Mouse (Mus musculus) kidney, postnatal 0 days (tissue): ENCODE data around the gene Ccnd3. TPM values are rescaled to one million over a fixed set of nuclear protein-coding genes. Genes with fewer than 3 reads are reported as not detected.

ENCODE experiments used
- ATAC-seq: fragments of 200-750 bp; cut with Nextera tagmentation; replicated peaks from 2 replicates; pipeline ENCODE4 v1.8.0; 2017; ENCODE audit warnings: low read depth, moderate number of reproducible peaks, moderate TSS enrichment, moderate library complexity; ENCODE audit not compliant: low FRiP score
- DNase-seq: peaks from one replicate; pipeline ENCODE4 v3.0.0-alpha.2; 2016; ENCODE audit warnings: low spot score
- H3K27ac ChIP-seq: fragments of 300-500 bp; sonication (generic); 2 replicates; pipeline ENCODE4 v1.5.1; 2014; ENCODE audit warnings: mild to moderate bottlenecking
- H3K27me3 ChIP-seq: fragments of 300-500 bp; sonication (generic); 2 replicates; pipeline ENCODE4 v1.6.1; 2014; ENCODE audit warnings: low read length, mixed read lengths; ENCODE audit not compliant: insufficient read depth
- H3K36me3 ChIP-seq: fragments of 300-500 bp; sonication (generic); 2 replicates; pipeline ENCODE4 v1.6.1; 2014; ENCODE audit warnings: low read length, mixed read lengths; ENCODE audit not compliant: insufficient read depth
- H3K4me1 ChIP-seq: fragments of 300-500 bp; sonication (generic); replicated peaks from 2 replicates; pipeline ENCODE4 v1.6.1; 2014; ENCODE audit warnings: antibody characterized with exemption, low read length, mixed read lengths; ENCODE audit not compliant: insufficient read depth
- H3K4me2 ChIP-seq: fragments of 300-500 bp; sonication (generic); 2 replicates; pipeline ENCODE4 v1.6.1; 2014; ENCODE audit warnings: mild to moderate bottlenecking, low read length, moderate library complexity, mixed read lengths
- H3K4me3 ChIP-seq: fragments of 300-500 bp; sonication (generic); replicated peaks from 2 replicates; pipeline ENCODE4 v1.5.1; 2014; ENCODE audit warnings: low read depth, low read length
- H3K9ac ChIP-seq: fragments of 300-500 bp; sonication (generic); 2 replicates; pipeline ENCODE4 v1.6.1; 2014; ENCODE audit warnings: low read depth, low read length
- H3K9me3 ChIP-seq: fragments of 300-500 bp; sonication (generic); replicated peaks from 2 replicates; pipeline ENCODE4 v1.6.1; 2016; ENCODE audit warnings: low read length, inconsistent platforms, mixed read lengths
- CTCF ChIP-seq: IDR thresholded peaks from 2 replicates; pipeline ENCODE4 v1.5.1; 2016; ENCODE audit warnings: antibody characterized with exemption, low read depth, mild to moderate bottlenecking, moderate library complexity
- WGBS: fragments of 180-500 bp; shearing (Covaris S2); extraction: QIAGEN DNeasy Blood & Tissue Kit; methylation state at CpG from one replicate; pipeline ENCODE4 v1.1.7; 2014; 5-methylcytosine and 5-hydroxymethylcytosine counted together
- polyA plus RNA-seq: library from polyadenylated mRNA; unstranded; fragments of >200 nt; fragmentation: Nextera tagmentation; extraction: Ambion mirVana; gene quantifications from 2 replicates; pipeline ENCODE4 v1.2.1, GENCODE M21; 2015

The Ccnd3 gene
- polyA plus RNA-seq, 1 experiment from 2014 or later: 202 TPM

DNA sequence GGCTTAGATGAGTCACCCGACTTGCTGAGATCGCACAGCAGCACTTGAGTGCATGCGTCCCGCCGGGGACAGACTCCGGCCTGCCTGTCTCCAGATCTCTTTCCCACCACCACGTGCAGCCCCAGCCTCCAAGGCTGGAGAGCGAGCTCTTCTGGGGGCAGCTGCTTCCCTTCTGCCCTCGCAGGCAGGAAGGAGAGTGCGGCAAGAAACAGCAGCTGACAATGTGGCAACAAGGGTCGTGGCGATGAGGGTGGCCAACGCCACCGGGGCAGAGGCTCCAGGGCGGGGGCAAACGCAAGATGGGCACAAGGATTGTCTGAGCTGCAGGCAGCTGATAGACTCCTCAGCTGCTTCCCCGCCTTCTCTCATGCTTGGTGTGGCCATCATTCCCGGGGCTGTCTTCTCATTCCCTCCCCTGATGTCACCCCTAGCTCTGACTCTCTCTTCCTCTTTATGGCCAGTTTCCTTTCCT, 18.4 kb downstream of the Ccnd3 start:
- TF ChIP-seq CTCF: no peak
- ATAC-seq (no peak), DNase-seq (peak; percentile 42)
- Histone ChIP-seq H3K36me3 (no peaks in the 10 kb centered on the region), H3K9ac (no peak overlapping the region), H3K27ac (peak overlapping the region; percentile 90), H3K4me1 (peaks cover 34% of the 10 kb centered on the region), H3K9me3 (no peaks in the 10 kb centered on the region), H3K27me3 (no peaks in the 10 kb centered on the region), H3K4me2 (no peak overlapping the region), H3K4me3 (no peak overlapping the region)
- WGBS: 57% methylated on average over 18 of the region's 18 CpGs

DNA sequence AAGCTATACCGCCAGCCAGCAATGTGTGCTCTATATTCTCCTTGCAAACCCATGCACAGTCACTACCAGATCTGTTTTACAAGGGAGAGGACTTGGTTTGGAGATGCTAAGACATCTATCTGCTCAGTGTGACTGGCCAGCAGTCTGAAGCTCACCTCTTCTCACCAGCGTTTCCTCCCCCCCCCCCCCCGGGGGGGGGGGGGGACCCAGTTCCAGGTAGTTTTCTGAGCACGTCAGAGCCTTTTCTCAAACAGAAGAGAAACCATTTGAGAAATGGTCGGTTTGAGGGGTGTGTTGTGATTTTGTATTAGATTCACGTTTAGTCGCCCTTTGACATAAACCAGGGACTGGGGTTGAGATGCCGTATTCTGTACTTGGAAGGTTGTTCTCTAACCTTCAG, 19.2 kb downstream of the Ccnd3 start:
- DNase-seq (no peak), ATAC-seq (no peak)
- H3K4me1 ChIP-seq: peaks cover 32% of the 10 kb centered on the region
- no peak overlapping the region for H3K9ac ChIP-seq
- TF ChIP-seq CTCF: no peak
- no peak overlapping the region for H3K4me3 ChIP-seq
- no peak overlapping the region for H3K4me2 ChIP-seq
- no peaks in the 10 kb centered on the region for H3K9me3 ChIP-seq
- WGBS: 78% methylated on average over 8 of the region's 8 CpGs
- no peaks in the 10 kb centered on the region for H3K27me3 ChIP-seq
- no peak overlapping the region for H3K27ac ChIP-seq
- H3K36me3 ChIP-seq: no peaks in the 10 kb centered on the region

DNA sequence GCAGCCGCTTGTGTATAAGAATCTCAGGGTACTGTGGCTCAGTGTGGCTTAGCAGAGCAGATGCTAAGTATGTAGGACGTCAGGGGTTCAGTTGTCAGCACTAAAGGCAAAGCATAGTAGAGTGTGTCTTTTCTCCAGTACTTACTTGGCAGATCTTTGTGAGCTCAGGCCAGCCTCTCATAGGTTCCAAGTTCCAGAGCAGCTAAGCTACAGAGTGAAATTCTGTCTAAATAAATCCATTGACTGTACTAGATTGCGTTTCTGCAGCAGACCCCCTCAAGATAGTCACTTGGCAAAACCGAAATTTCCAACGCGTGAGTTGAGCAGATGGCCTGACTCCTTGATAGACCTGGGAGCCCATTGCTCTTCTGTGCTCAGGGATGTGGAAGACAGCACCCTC, 20.1 kb downstream of the Ccnd3 start:
- H3K4me1 ChIP-seq: peaks cover 32% of the 10 kb centered on the region
- no peak overlapping the region for H3K27ac ChIP-seq
- no peak for TF ChIP-seq CTCF

DNA sequence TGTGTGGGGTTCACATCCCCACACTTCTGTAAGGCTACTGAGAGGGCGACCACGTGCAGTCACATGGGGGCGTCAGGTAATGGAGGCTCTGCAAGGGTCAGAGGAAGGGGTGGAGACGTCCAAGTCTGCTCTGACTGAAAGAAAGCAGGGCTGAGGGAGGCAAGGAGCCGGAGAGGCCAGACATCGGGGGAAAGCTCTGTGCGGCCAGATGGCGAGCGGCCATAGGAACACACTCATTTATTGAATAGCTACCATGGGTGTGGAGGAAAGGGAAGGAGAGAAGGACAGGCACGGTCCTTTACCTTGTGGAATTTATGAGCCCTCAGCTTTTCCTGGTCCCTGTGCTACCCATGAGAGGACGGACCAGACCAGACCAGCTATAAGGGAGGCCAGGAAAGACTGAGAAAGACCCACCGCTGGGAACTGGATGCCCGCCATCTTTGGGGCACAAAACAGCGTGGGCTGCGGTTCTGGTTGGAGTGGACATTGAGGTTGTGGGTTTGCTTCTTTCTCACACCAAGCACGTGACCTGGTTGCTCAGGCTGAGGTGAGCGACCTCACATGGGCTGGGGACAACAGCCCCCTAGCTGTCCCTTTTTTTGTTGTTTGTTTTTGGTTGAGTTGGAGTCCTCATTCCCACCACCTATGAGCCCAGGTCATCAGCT, 22.1 kb downstream of the Ccnd3 start:
- no peak for TF ChIP-seq CTCF
- peak overlapping the region; percentile 60 for H3K27ac ChIP-seq
- WGBS: 67% methylated on average over 17 of the region's 17 CpGs
- DNase-seq: no peak
- H3K36me3 ChIP-seq: no peaks in the 10 kb centered on the region
- no peaks in the 10 kb centered on the region for H3K27me3 ChIP-seq
- no peak overlapping the region for H3K4me3 ChIP-seq
- ATAC-seq: no peak
- H3K4me2 ChIP-seq: no peak overlapping the region
- peaks cover 24% of the 10 kb centered on the region for H3K4me1 ChIP-seq
- no peak overlapping the region for H3K9ac ChIP-seq
- no peaks in the 10 kb centered on the region for H3K9me3 ChIP-seq

More for the DNA sequence above, 20.1 kb downstream of the Ccnd3 start:
- DNase-seq: no peak
- Histone ChIP-seq H3K9me3 (no peaks in the 10 kb centered on the region), H3K4me3 (no peak overlapping the region), H3K36me3 (no peaks in the 10 kb centered on the region), H3K4me2 (no peak overlapping the region), H3K27me3 (no peaks in the 10 kb centered on the region), H3K9ac (no peak overlapping the region)
- 85% methylated on average over 6 of the region's 6 CpGs for WGBS
- ATAC-seq: no peak

DNA sequence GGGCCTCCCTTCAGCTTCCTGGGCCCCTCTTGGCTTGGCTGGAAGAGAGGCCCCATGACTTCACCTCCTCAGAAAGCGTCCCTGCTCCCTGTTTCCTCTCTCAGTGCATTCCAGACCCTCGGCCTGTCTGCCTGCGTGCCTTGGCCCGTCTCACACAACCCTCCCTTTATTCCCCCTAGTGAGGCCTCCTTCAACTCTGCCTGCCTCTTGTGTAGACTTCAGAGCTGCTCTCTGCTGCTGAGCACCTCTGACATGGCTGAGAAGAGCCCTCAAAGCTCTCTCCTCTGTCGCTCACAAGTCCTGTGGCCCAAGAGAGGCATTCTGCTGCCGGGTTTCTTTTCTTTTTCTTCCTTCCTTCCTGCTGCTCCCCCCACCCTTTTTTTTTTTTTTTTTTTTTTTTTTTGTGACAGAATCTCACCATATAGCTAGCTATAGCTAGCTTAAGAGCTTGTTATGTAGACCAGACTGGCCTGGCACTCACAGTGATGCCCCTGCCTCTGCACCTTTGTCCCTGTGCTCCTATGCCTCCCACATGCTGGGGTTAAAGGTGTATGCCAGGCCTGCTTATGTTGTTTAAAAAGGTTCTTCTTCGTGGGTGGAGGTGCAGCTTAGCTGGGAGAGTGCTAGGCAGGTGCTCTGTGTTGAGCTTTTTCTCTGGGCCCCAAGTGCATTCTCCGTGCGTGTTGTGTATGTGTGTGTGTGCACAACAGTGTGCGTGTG, 22.9 kb downstream of the Ccnd3 start:
- no peaks in the 10 kb centered on the region for H3K9me3 ChIP-seq
- peaks cover 16% of the 10 kb centered on the region; the same call in 1 of the 2 replicates for H3K4me1 ChIP-seq
- no peak for TF ChIP-seq CTCF
- H3K27me3 ChIP-seq: no peaks in the 10 kb centered on the region
- no peak overlapping the region for H3K4me2 ChIP-seq
- no peak overlapping the region for H3K4me3 ChIP-seq
- H3K9ac ChIP-seq: no peak overlapping the region; the same call in 1 of the 2 replicates
- 32% methylated on average over 10 of the region's 10 CpGs for WGBS
- DNase-seq (peak; percentile 80), ATAC-seq (no peak)
- no peaks in the 10 kb centered on the region for H3K36me3 ChIP-seq
- peak overlapping the region; percentile 60 for H3K27ac ChIP-seq

DNA sequence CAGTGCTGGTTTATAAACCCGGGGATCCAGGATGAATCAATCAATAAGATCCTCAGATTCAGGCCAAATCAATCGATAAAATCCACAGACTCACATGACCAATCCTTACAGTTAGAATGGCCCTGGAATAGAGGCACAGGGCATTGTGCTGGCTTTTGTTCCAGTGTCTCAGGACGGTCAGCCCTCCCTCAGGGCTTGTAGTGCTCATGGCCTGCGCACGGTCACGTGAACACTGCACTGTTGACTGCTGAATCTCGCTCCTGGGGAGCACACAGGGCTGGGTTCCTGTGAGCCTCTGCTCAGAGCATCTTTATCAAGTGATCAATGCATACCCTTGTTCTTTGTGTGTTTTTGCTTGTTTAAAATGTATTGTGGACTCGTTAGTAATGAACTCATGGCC, 24.1 kb downstream of the Ccnd3 start:
- Histone ChIP-seq H3K9ac (no peak overlapping the region), H3K4me1 (peaks cover 16% of the 10 kb centered on the region; the same call in 1 of the 2 replicates), H3K4me2 (no peak overlapping the region), H3K4me3 (no peak overlapping the region), H3K9me3 (no peaks in the 10 kb centered on the region), H3K36me3 (no peaks in the 10 kb centered on the region), H3K27me3 (no peaks in the 10 kb centered on the region), H3K27ac (no peak overlapping the region)
- no peak for TF ChIP-seq CTCF
- DNase-seq: no peak
- no peak for ATAC-seq
- WGBS: 77% methylated on average over 8 of the region's 8 CpGs
